Mouse (Mus musculus) frontal cortex, postnatal 14 days (tissue): ENCODE results near the gene E130308A19Rik.

ENCODE experiments used
- DNase-seq, 2 experiments: peaks; one replicate each; pipeline ENCODE4 v3.0.0; 2022; ENCODE audit warnings: low spot score in 2 of 2

The E130308A19Rik gene

DNA sequence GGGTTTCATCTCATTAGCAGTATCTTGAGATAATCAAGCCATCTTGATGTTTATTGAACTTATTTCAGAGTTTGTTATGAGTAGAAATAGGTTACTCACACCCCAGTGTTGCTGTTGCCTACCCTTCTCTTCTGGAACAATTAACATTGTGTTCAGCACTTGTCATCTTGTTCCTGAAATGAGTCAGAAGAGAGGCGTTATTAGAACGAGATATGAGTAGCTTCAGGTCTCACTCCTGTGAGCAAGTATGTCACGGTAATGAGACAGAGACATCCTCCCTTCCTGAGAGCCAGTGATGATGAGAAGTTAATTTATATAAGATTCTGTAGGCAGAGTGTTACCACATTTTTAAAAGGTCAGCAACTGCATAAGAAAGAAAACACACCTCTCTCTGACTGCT is 56.5 kb downstream of the E130308A19Rik start:
- DNase-seq = no peak

GRCm38 (mm10) chr4:59682950-59683349 is 56.9 kb downstream of the E130308A19Rik start:
- no peak for DNase-seq

GRCm38 (mm10) chr4:59684306-59684705 is 58.3 kb downstream of the E130308A19Rik start:
- DNase-seq = no peak

DNA sequence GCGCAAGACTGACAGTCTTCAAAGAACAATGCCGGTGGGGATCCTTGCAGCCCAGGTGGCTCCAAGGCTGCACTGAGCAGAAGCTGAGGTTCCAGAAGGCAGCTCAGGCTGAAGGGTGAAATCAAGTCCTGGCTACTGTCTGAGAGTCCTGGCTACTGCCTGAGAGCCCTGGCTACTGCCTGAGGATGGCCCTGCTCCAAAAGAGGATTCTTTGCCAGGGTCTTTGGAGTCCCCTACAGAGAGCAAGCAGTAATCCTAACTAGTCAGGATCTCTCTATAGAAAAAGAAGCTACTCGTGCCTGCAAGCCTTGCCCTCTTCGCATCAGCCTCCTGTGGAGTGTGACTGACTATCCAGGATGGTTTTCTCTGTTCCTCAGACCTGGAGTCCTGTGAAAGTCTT is 60.7 kb downstream of the E130308A19Rik start:
- no peak for DNase-seq

DNA sequence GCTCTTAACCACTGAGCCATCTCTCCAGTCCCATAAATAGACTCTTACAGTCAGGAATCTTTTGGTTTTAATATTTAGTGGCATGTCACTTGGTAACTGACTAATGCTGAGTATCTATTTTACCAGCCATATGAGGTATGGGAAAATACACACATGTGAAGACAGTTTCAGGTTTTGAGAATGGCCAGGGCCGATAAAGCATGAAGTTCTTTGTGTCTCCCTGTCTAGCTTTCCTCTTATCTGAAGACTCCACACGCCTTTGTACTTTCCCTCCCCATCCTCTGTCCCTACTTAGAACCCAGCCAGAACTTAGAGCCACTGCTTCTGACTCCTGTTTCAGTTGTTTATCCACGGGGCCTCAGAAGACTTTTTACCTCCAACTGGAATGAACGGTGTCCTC is 63.0 kb downstream of the E130308A19Rik start:
- no peak for DNase-seq

DNA sequence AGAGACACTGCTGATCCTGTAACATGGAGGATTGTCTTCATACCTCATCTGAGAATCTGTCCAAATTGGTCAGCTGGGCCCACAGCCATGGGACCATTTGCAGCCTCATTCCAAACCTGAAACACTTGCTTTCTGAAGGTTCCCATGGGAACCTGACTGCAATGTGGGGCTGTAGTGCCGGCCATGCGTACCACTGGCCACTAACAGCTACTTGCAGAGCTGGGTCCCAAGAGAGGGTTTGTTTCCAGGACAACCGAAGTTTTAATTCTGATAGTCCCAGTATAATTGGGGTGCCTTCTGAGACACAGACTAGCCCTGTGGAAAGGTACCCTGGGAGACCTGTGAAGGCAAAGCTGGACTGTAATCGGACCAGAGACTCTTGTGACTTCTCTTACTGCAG is 64.1 kb downstream of the E130308A19Rik start:
- no peak for DNase-seq

- no peak for DNase-seq
Observed at GRCm38 (mm10) chr4:59696846-59697245, 70.8 kb downstream of the E130308A19Rik start.

- DNase-seq = no peak
Observed at GRCm38 (mm10) chr4:59697869-59698268, 71.9 kb downstream of the E130308A19Rik start.

GRCm38 (mm10) chr4:59699014-59699792 is 73.2 kb downstream of the E130308A19Rik start:
- DNase-seq = no peak

DNA sequence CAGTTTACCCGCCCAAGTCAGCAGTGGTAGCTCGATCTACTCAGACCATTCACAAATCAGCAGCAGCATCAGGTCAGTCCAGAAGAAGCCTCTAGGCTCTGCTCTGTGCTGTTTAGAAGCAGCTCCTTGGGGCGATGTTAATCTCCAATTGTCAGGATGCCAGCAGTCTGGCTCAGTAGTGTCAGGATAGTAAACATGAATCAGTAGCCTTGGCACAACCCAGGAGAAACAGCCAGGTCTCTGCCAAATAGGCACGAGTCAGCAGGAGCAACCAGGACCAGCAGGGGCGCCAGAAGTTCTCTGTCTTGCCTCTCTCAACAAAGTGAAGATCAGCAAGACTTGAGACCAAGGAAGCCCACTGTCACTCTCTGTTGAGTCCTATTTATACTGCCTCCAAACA is 83.3 kb downstream of the E130308A19Rik start:
- no peak for DNase-seq

DNA sequence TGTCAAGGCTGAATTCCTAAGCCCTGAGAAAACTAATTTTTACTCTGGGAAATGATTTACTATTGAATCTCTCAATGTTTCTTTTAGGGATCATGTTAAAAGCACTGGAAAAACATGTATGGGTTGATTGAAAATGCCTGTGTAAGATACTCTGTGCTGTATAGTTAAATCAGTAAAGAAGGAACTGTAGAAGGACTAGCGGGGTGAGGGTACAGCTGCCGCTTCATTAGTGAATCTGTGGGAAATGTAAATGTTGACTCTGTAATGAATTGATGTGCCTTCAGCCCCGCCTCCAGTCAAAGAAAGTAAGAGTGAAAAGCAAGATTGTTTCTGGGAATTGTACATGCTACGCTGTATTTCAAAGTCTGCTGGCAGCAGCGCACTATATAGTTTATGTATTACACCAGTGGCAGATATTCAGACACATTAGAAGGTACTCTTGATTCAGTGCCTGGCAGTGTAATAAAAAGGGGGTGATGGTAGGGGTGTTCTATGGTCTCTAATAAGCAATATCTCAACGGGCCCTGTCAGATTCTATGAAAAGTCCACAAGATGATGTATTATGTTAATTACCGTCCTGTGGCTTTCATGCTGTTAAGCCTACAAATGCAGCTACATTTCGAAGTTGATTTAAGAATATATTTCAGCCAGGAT is 84.9 kb downstream of the E130308A19Rik start:
- no peak for DNase-seq

DNA sequence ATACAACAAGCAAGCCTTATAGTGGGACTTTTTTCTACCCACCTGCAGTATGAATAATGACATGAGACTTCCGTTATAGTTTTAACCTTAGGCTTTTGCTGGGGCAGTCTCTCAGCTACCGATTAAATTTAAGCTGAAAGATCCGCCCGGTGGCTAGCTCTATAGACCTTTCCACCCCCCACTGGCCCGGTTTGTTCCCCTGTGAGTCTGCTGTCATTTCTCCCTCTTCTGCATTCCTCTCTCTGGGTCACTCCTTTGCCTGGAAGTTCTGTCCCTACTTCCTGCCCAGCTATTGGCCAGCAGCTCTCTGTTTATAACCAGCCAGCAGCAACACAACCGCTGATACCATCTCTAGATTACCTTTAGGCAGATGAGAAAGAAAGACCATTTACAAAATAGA is 86.4 kb downstream of the E130308A19Rik start:
- DNase-seq = no peak

DNA sequence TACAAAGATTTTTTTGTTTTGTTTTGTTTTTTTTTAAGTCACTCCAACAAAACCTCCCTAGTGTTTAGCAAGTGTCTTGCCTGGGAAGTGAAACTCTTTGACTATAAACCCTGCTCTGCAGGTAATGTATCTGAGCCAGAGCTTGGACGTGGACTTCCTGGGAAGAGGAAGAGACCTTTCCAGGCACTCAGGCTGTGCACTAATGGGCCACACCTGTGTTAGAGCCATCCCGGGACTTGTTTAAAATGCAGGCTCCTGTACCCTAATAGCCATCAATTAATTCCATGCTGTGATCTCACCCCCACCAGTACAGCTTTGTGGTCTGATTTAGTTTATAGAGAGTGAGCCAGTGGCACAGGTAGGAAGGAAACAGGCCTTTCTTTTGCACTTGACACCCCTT is 86.9 kb downstream of the E130308A19Rik start:
- DNase-seq = no peak

DNA sequence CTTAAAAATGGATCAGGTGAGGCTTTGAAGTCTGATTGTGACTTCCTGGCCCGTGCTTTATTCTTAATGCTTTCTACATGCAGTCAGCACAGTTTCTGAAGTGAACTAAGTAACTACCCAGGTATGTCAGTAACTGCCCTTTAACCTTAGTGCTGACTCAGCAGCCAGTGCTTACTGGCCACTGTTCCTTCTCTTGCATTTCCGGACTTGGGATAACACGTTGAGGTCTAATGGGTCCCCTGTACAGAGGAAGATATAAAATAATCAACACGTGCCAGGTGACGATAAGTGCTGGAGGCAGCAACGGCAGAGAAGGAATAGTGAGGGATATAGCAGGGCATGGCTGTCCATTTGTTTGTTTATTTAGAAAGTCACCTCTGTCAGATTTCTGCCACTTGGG is 88.5 kb downstream of the E130308A19Rik start:
- DNase-seq = no peak

- DNase-seq = no peak
Observed at GRCm38 (mm10) chr4:59714926-59715325, 88.9 kb downstream of the E130308A19Rik start.

DNA sequence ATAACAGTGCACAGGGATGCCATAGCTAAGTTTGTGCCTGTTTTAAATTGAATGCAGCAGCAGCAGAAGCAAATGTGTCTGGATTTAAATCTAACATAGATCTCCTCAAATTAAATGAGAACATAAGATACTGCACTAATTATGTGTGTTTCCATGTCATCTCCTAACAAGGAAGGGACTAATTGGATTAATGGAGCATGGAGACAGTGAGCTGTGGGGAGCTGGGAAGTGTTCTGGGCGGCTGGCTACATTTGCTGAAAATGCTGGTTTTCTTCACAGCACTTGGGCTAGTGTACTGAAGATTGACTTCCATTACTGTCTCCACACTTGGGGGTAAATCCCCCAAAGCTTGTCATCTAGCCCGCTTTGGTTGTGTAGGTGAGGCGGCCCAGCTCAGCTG is 89.5 kb downstream of the E130308A19Rik start:
- no peak for DNase-seq

- no peak for DNase-seq
Observed at GRCm38 (mm10) chr4:59717349-59717748, 91.3 kb downstream of the E130308A19Rik start.

DNA sequence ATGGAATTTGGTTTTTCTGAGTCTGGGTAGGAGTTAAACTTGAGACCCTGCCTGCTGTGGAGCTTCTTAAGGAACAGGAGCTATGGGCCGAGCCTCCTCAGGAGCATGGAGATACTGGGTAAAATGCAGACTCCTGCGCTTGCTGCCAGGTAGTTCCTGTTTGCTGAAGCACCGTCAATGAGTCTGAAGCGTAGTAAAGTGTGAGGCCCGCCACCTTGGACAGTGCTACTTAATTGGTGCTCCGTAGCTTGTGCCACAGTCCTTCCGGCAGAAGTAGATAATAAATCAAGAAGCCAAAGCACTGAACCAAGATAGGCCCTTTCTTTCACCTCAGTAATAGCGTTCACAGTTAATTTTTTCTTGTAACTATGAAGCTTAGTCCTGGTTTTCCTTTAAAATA is 92.5 kb downstream of the E130308A19Rik start:
- DNase-seq = no peak

DNA sequence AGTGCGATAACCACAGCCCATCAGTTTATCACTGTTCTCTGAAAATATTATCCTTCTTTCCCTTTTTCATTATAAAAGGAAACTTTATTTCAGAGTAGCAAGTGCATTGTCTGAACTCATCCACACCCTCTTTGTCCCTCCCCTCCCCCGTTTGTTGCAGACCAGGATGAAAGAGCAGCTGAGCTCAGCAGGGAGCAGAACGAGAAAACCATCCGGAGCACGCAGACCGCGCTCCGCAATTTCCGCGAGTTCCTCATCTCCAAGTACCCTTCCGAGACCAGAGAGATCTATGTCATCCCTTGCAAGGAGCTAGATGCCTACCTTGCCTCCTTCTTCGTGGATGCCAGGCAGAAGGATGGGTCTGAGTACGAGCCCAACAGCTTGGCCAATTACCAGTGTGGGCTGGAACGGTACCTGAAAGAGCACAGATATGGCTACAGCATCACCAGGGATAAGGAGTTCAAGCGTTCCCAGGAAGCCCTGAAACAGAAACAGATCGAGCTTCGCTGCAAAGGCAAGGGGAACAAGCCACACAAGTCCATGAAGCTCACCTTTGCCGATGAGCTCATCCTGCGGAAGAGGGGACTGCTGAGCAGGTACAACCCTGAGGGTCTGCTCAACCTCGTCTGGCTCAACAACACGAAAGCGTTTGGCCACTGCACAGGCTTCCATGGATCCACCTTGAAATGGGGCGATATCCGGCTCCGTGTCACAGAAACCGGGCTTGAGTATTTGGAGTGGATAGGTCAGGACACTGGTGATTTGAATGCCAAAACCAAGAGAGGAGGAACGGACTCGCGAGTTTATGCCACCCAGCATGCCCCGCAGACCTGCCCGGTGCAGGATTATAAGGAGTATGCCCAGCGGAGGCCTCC is 93.7 kb downstream of the E130308A19Rik start:
- no peak for DNase-seq

- DNase-seq = no peak
Observed at GRCm38 (mm10) chr4:59721811-59722210, 95.8 kb downstream of the E130308A19Rik start.

DNA sequence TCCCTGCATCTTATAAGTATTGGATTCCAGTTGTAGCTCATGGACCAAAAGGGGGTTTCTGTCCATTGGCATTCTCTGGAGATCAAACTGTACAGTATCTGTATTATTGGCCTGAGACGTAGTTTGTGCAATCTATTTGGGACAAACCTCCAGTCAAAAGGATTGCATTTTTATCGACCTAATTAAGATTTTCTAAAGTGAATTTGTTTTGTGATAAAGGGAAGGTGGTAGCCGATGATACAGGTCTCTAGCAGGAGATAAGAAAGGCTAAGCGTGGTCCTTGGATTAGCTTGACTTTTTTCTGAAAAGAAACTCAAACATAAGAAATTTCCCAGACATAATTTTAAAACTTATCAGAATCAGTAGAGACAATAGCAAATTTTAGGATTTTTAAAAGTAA is 99.6 kb downstream of the E130308A19Rik start:
- DNase-seq = no peak

- no peak for DNase-seq
Observed at GRCm38 (mm10) chr4:59726501-59726900, 100.5 kb downstream of the E130308A19Rik start.
